ENCODE assay signal across 13 mouse cellular contexts in genomic region chr1:193539261-193539660, GRCm38 (mm10).
DNase-seq lines count a peak whose midpoint lies in the region; ATAC-seq and TF ChIP-seq lines count a peak whose summit lies in the region.
"Had no signal": no experiment of that assay in that cellular context is flagged by ENCODE, and none has a peak within 500 bp of the region (broad histone marks: within the 10 kb centered on the region; RNA-seq: fewer than 3 reads in every experiment).

No protein-coding gene starts in this region.

- peaks cover 82% of the 10 kb centered on the region for H3K4me1 ChIP-seq in E14TG2a.4 (replicated peaks; ENCODE audit: low read depth, low read length)
- H3K4me1 ChIP-seq in limb, embryonic 10.5 days, result peaks cover 68% of the 10 kb centered on the region
- no peaks in the 10 kb centered on the region for H3K4me1 ChIP-seq in hindbrain, embryonic 11.5 days (replicated peaks; ENCODE audit: control insufficient read depth, insufficient read depth, low read length)

- H3K27ac ChIP-seq in limb, embryonic 10.5 days, result peak overlapping the region; percentile 75
- H3K27ac ChIP-seq in hindbrain, embryonic 11.5 days (ENCODE audit: low read depth, low read length), result no peak overlapping the region

- ATAC-seq in hindbrain, embryonic 11.5 days (ENCODE audit: low FRiP score), result no peak
- ATAC-seq: CD4-positive, CD25-positive, alpha-beta regulatory T cell, adult 4 months; forebrain, embryonic 16.5 days had no signal

- H3K27me3 ChIP-seq in E14TG2a.4 (ENCODE audit: insufficient read depth, low read length), result no peaks in the 10 kb centered on the region
- peaks cover 22% of the 10 kb centered on the region; the same call in 1 of the 2 replicates for H3K27me3 ChIP-seq in limb, embryonic 10.5 days (ENCODE audit: low read depth, poor library complexity, severe bottlenecking)
- no peaks in the 10 kb centered on the region for H3K27me3 ChIP-seq in hindbrain, embryonic 11.5 days (ENCODE audit: control insufficient read depth, insufficient read depth, low read length)

- peak; percentile 2 to 35 for DNase-seq in layer of hippocampus, adult 18-20 months (ENCODE audit: low spot score in 2 of 2)
- no peak for DNase-seq in layer of hippocampus, adult 9-10 months (ENCODE audit: low spot score)
- DNase-seq in forelimb bud, embryonic 11.5 days (ENCODE audit: low read depth, low spot score), result peak; percentile 39
- no peak for DNase-seq in limb, embryonic 10.5 days (ENCODE audit: low spot score)
- no peak for DNase-seq in hindbrain, embryonic 11.5 days (ENCODE audit: low spot score)
- DNase-seq in ovary, postnatal 14 days (ENCODE audit: low spot score), result no peak
- DNase-seq: adrenal gland, postnatal 14 days; cerebellum, adult 18-20 months; embryo, embryonic 11 days had no signal

- 0 out of 2 replicates have a peak overlapping the region, but pooled peaks have one; percentile 13 for H3K4me3 ChIP-seq in E14TG2a.4 (replicated peaks; ENCODE audit: low read length)
- H3K4me3 ChIP-seq in limb, embryonic 10.5 days, result no peak overlapping the region
- no peak overlapping the region for H3K4me3 ChIP-seq in hindbrain, embryonic 11.5 days (ENCODE audit: low read depth, low read length)

- no peaks in the 10 kb centered on the region for H3K36me3 ChIP-seq in E14TG2a.4 (ENCODE audit: insufficient read depth, low read length)
- H3K36me3 ChIP-seq in limb, embryonic 10.5 days, result no peaks in the 10 kb centered on the region
- H3K36me3 ChIP-seq in hindbrain, embryonic 11.5 days (ENCODE audit: control insufficient read depth, insufficient read depth, low read length), result no peaks in the 10 kb centered on the region

- no peaks in the 10 kb centered on the region for H3K9me3 ChIP-seq in E14TG2a.4 (ENCODE audit: low read length)
- no peaks in the 10 kb centered on the region for H3K9me3 ChIP-seq in limb, embryonic 10.5 days (replicated peaks)
- H3K9me3 ChIP-seq in hindbrain, embryonic 11.5 days (ENCODE audit: control insufficient read depth, low read length), result no peaks in the 10 kb centered on the region

- H3K9ac ChIP-seq in hindbrain, embryonic 11.5 days (ENCODE audit: low read depth, low read length), result no peak overlapping the region

- no peak for TF ChIP-seq CTCF in E14TG2a.4 (conservative IDR thresholded peaks at IDR 0.05; ENCODE audit: low read length)

- WGBS in limb, embryonic 10.5 days, result 64% methylated on average over 6 of the region's 6 CpGs
- WGBS in hindbrain, embryonic 11.5 days, result 94% methylated on average over 6 of the region's 6 CpGs

- no peak overlapping the region for H3K4me2 ChIP-seq in hindbrain, embryonic 11.5 days (replicated peaks; ENCODE audit: low read depth, low read length)
- H3K4me2 ChIP-seq: liver, embryonic 11.5 days had no signal

Comparison
In these comparisons a context has a peak if more than half of its experiments do, and no peak if none do; other contexts are left out.
1. DNase-seq: peak in layer of hippocampus, adult 18-20 months (2 of 2) and forelimb bud, embryonic 11.5 days (single experiment); none in layer of hippocampus, adult 9-10 months (single experiment), limb, embryonic 10.5 days (single experiment), hindbrain, embryonic 11.5 days (single experiment) and ovary, postnatal 14 days (single experiment).